Mouse (Mus musculus) myocyte (in vitro differentiated cells): ENCODE measurements around the gene Txlna. TPM values are rescaled to one million over a fixed set of nuclear protein-coding genes. Genes with fewer than 3 reads are reported as not detected.

Source experiments
- H3K27me3 ChIP-seq: one replicate; pipeline ENCODE4 v1.6.1; 2011; ENCODE audit not compliant: control insufficient read depth, insufficient read depth, insufficient read length
- H3K36me3 ChIP-seq: one replicate; pipeline ENCODE4 v1.6.1; 2011; ENCODE audit not compliant: control insufficient read depth, insufficient read depth
- H3K4me2 ChIP-seq: one replicate; pipeline ENCODE4 v1.6.1; 2011; ENCODE audit warnings: low read depth, control low read depth
- H3K4me3 ChIP-seq: one replicate; pipeline ENCODE4 v1.5.1; 2011; ENCODE audit warnings: mild to moderate bottlenecking, control low read depth, moderate library complexity
- H3K79me2 ChIP-seq: one replicate; pipeline ENCODE4 v1.6.1; 2011; ENCODE audit not compliant: control insufficient read depth, insufficient read depth
- H3ac ChIP-seq: one replicate; pipeline ENCODE4 v1.6.1; 2011; ENCODE audit not compliant: control insufficient read depth, insufficient read length
- CEBPB ChIP-seq: IDR thresholded peaks from 2 replicates; pipeline ENCODE4 v1.6.1; 2011; ENCODE audit warnings: mild to moderate bottlenecking, moderate library complexity; ENCODE audit not compliant: poor library complexity, insufficient read depth, severe bottlenecking
- E2F4 ChIP-seq: IDR thresholded peaks from one replicate; pipeline ENCODE4 v1.6.1; 2011; ENCODE audit warnings: mild to moderate bottlenecking, control low read depth, moderate library complexity; ENCODE audit not compliant: insufficient read depth
- MAX ChIP-seq: IDR thresholded peaks from one replicate; pipeline ENCODE4 v1.6.1; 2011; ENCODE audit warnings: low read depth, mild to moderate bottlenecking, control low read depth
- MYOD1 ChIP-seq, 3 experiments: IDR thresholded peaks; one replicate each; pipeline ENCODE4 v1.6.1; 2011; ENCODE audit warnings: control low read depth in 2 of 3, low read depth in 2 of 3, mild to moderate bottlenecking in 2 of 3, moderate library complexity in 1 of 3; ENCODE audit not compliant: insufficient read length in 2 of 3, control insufficient read depth in 1 of 3
- MYOG ChIP-seq, 3 experiments: IDR thresholded peaks; one replicate each; pipeline ENCODE4 v1.6.1; 2011; ENCODE audit warnings: control low read depth in 2 of 3, low read depth in 2 of 3, mild to moderate bottlenecking in 2 of 3; ENCODE audit not compliant: insufficient read length in 2 of 3, control insufficient read depth in 1 of 3, insufficient read depth in 1 of 3
- POLR2A ChIP-seq: IDR thresholded peaks from one replicate; pipeline ENCODE4 v1.6.1; 2011; ENCODE audit warnings: low read depth, mild to moderate bottlenecking, control low read depth, moderate library complexity; ENCODE audit not compliant: insufficient read length
- POLR2AphosphoS2 ChIP-seq: IDR thresholded peaks from one replicate; pipeline ENCODE4 v1.6.1; 2011; ENCODE audit warnings: low read depth, control low read depth; ENCODE audit not compliant: insufficient read length
- REST ChIP-seq: IDR thresholded peaks from one replicate; pipeline ENCODE4 v1.6.1; 2011; ENCODE audit warnings: mild to moderate bottlenecking, control low read depth, moderate library complexity; ENCODE audit not compliant: insufficient read depth, insufficient read length
- SRF ChIP-seq: IDR thresholded peaks from one replicate; pipeline ENCODE4 v1.6.1; 2011; ENCODE audit warnings: low read depth; ENCODE audit not compliant: control insufficient read depth, insufficient read length
- TCF12 ChIP-seq: IDR thresholded peaks from one replicate; pipeline ENCODE4 v1.6.1; 2011; ENCODE audit warnings: mild to moderate bottlenecking, control low read depth; ENCODE audit not compliant: poor library complexity, insufficient read depth, severe bottlenecking
- TCF3 ChIP-seq: IDR thresholded peaks from one replicate; pipeline ENCODE4 v1.6.1; 2011; ENCODE audit warnings: low read depth, control low read depth; ENCODE audit not compliant: insufficient read length
- USF1 ChIP-seq: IDR thresholded peaks from one replicate; pipeline ENCODE4 v1.6.1; 2011; ENCODE audit warnings: low read depth, mild to moderate bottlenecking, control low read depth, moderate library complexity
- polyA plus RNA-seq: library from polyadenylated mRNA; unstranded; fragments of >200 nt; fragmentation: generic; extraction: Trizol; gene quantifications from one replicate; pipeline ENCODE4 v1.2.1, GENCODE M21; 2012; ENCODE audit warnings: missing spikeins

Gene Txlna
- polyA plus RNA-seq, 1 experiment = 23.6 TPM

DNA sequence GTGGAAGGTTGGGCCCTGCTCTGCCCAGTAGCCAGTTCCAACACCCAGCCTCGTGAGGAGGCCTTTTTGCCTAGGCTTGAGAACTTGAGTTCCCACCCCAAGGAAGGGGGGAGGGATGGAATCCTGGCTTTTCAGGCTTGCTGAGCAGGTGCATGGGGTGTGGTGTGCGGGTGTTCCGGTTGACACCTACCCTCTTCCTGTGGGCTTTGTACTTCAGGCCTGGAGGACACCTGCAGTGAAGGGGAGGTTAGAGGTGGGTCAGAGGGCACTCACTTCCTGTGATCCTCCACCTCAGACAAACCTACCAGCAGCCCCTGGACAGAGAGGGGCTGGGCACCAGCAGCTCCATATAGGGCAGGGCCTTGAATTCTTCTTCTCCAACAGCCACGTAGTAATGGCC, 30.8 kb downstream of the Txlna start:
- Histone ChIP-seq H3K4me3 (no peak overlapping the region), H3K36me3 (peaks cover 5% of the 10 kb centered on the region), H3K4me2 (no peak overlapping the region), H3ac (no peak overlapping the region), H3K27me3 (no peaks in the 10 kb centered on the region), H3K79me2 (no peaks in the 10 kb centered on the region)
- no peak for TF ChIP-seq POLR2AphosphoS2
- no peak for TF ChIP-seq TCF3
- TF ChIP-seq TCF12 = no peak
- TF ChIP-seq POLR2A = no peak
- TF ChIP-seq MYOG (IDR thresholded peaks at IDR 0.05; ENCODE audit: control insufficient read depth in 1 of 3, insufficient read depth in 1 of 3, insufficient read length in 2 of 3, low read depth in 2 of 3) = no peak
- TF ChIP-seq CEBPB = no peak

DNA sequence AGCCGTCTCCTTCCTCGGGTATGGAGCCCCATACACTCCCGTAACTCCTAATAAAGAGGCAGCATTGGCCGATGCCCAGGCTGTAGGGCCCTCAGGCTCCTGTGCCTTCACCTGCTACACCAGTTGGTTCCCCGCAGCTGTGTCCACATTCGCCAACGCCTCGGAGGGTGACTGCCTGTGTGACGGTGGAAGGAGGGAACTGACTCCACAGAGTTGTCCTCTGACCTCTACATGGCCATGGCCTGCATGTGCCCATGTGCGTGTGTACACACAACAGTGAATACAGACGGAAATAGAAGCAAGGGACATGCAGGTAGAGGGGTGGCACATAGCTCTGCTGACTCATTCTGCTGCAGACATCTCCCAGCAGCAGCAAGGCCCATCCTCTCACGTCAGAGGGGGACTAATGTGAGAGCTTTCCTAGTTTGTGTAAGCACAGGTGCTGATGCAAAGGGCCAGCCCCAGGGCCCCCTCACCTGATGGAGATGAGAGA, 31.7 kb downstream of the Txlna start:
- Histone ChIP-seq H3K36me3 (peaks cover 7% of the 10 kb centered on the region), H3K4me2 (no peak overlapping the region), H3K27me3 (no peaks in the 10 kb centered on the region), H3K4me3 (no peak overlapping the region), H3K79me2 (no peaks in the 10 kb centered on the region), H3ac (no peak overlapping the region)
- TF ChIP-seq POLR2A = no peak
- peak; percentile 18 for TF ChIP-seq POLR2AphosphoS2

DNA sequence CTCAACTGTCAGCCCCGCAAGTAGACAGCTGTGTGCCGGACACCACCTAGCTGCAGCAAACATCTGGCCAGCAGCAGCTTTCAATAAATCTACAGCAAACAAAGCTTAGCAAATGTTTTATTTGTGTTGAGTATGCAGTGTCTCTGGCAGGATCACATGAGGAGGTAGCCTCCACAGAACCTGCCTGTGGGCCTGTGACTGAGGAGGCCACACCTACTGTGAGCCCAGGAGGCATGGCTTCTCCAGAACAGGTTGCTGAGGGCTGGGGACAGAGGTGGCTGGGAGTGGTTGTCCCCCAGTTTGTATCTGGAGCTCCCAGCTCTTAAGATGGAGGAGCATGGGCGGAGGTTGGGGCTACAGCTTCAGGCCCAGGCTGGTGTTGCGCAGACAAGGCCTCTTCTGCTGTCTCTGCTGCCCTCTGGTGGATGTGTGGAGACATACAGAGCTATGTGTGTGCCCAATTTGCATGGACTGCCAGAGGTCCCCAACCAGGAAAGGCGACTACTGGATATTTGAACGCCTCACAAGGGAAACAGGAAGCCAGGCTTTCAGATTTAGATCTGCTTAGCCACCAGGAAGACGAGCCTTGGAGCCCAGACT, 32.3 kb downstream of the Txlna start:
- Histone ChIP-seq H3ac (no peak overlapping the region), H3K36me3 (peaks cover 12% of the 10 kb centered on the region), H3K27me3 (no peaks in the 10 kb centered on the region), H3K4me2 (no peak overlapping the region), H3K4me3 (no peak overlapping the region), H3K79me2 (peaks cover under 1% of the 10 kb centered on the region)
- TF ChIP-seq MYOD1 (IDR thresholded peaks at IDR 0.05; ENCODE audit: control insufficient read depth in 1 of 3, insufficient read length in 2 of 3, low read depth in 2 of 3) (no peak), POLR2AphosphoS2 (peak; percentile 52)

DNA sequence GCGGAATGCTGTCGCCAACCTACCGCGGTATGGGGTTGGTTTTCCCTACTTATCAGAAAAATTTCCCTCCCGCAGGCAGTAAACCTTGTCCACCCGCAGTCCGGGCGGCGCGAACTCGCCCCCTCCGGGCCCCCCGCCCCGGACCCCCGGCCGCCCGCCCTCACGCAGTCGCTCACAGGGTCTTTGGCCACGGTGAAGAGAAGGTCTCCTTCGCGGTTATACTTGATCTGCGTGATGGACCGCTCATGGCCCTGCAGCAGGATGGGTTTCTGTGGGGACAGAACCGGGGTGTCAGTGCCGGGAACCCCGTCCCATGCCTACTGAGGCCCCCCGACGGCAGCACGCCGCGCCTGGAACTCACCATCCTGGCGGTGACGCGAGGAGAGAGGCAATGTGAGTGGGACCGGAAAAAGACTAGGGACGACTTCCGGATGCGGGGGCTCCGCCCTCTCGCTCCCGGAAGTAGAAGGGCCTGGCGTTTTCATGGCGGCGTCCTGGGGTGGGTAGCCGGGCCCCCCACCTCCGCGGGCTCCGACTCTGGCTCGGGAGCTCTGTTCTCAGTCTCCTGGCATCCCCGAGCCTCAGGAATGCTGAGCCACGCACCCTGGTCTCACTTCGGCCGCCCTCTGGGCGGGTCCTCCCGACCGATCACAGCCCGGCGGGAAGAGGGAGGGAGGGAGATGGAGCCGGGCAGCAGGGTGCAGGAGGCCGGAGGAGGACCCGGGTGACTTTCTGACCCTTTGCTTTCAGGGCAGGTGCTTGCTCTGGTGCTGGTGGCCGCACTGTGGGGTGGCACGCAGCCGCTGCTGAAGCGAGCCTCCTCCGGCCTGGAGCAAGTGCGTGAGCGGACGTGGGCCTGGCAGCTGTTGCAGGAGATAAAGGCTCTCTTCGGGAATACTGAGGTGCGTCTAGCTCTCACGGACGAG, 40.4 kb downstream of the Txlna start, which contains the start of the genes Eif3i and Tmem234:
Gene Eif3i (minus strand): TSS at position 416 of the 926 bp plus-strand sequence.
Gene Tmem234 (plus strand): TSS at position 436 of the 926 bp plus-strand sequence.
- peak within 1 kb of the TSS; percentile 61 for H3ac ChIP-seq
- H3K79me2 ChIP-seq = peaks cover 60% of the 10 kb centered on the region
- peak; percentile 18 for TF ChIP-seq REST
- TF ChIP-seq MYOD1 (IDR thresholded peaks at IDR 0.05; ENCODE audit: control insufficient read depth in 1 of 3, insufficient read length in 2 of 3, low read depth in 2 of 3) = peak in 2 of 3 experiments; percentile 57 to 74
- no peak for TF ChIP-seq MAX
- no peak for TF ChIP-seq USF1
- TF ChIP-seq TCF12 = no peak
- TF ChIP-seq SRF = no peak
- TF ChIP-seq TCF3 = no peak
- peak in 2 of 3 experiments; percentile 63 to 73 for TF ChIP-seq MYOG (IDR thresholded peaks at IDR 0.05; ENCODE audit: control insufficient read depth in 1 of 3, insufficient read depth in 1 of 3, insufficient read length in 2 of 3, low read depth in 2 of 3)
- peak; percentile 96 for TF ChIP-seq POLR2AphosphoS2
- peak; percentile 94 for TF ChIP-seq POLR2A
- TF ChIP-seq CEBPB = no peak
- TF ChIP-seq E2F4 = no peak
- peak within 1 kb of the TSS; percentile 83 for H3K4me2 ChIP-seq
- no peaks in the 10 kb centered on the region for H3K27me3 ChIP-seq
- H3K36me3 ChIP-seq = peaks cover 14% of the 10 kb centered on the region
- H3K4me3 ChIP-seq = peak within 1 kb of the TSS; percentile 89

DNA sequence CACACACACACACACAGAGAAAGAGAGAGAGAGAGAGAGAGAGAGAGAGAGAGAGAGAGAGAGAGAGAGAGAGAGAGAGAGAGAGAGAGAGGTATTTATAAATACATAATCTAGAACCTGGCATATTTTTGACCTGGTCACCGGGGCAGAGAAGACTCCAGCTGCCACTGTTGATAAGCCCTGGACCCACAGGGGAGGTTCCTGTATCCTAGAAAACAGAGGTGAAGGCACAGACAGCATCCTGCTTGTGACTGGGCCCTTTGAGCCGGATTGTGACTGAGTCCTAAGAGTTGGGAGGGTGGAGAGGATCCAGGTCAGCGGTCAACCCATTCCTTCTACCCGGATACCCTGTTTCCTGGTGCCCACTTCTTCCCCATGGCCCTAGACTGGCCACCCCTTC, 52.0 kb downstream of the Txlna start:
- H3K36me3 ChIP-seq = peaks cover 13% of the 10 kb centered on the region
- no peak overlapping the region for H3K4me2 ChIP-seq
- H3ac ChIP-seq = no peak overlapping the region
- TF ChIP-seq POLR2A (no peak), MYOG (IDR thresholded peaks at IDR 0.05; ENCODE audit: control insufficient read depth in 1 of 3, insufficient read depth in 1 of 3, insufficient read length in 2 of 3, low read depth in 2 of 3) (no peak), TCF3 (no peak), TCF12 (no peak), USF1 (no peak), POLR2AphosphoS2 (no peak), REST (no peak)
- no peaks in the 10 kb centered on the region for H3K79me2 ChIP-seq
- no peaks in the 10 kb centered on the region for H3K27me3 ChIP-seq
- no peak overlapping the region for H3K4me3 ChIP-seq
